Mouse (Mus musculus): ENCODE data around the gene Mettl21a. TPM values are rescaled to one million over a fixed set of nuclear protein-coding genes. Genes with fewer than 3 reads are reported as not detected.
"Not testable (repeated sequence)": the region's sequence is repeated elsewhere in the genome, so short reads cannot be mapped to it uniquely, and the experiment has no call there.

Mettl21a gene
- total RNA-seq, 4 experiments from 2014 or later: 9.6 to 16.5 (median 10.3) TPM

GRCm38 (mm10) chr1:64614801-64615345, 2.2 kb downstream of the Mettl21a start:
- no peak for DNase-seq (ENCODE audit: low spot score in 2 of 2)

- DNase-seq (ENCODE audit: low spot score in 2 of 2): no peak
Observed at GRCm38 (mm10) chr1:64614311-64614710, 2.7 kb downstream of the Mettl21a start.

DNA sequence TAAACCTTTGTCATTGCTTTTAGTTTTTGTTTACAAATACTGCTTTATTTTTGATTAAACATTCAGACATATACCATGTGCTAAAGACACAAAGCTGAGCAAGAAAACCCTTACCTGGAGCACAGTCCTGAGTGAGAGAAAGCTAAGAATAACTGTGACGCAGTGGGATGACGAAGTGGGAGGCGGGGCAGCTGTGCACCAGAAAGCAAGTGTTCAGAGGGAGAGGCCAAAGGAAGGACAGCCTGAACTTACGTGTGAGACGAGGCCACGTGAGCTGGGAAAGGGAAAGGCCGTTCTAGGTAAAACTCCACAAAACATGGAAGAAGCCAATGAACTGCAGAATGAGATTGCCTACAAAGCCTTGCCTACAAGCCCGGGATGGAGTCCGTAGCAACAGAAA, 7.1 kb downstream of the Mettl21a start:
- DNase-seq (ENCODE audit: low spot score in 2 of 2): no peak

GRCm38 (mm10) chr1:64609145-64609544, 7.9 kb downstream of the Mettl21a start:
- DNase-seq (ENCODE audit: low spot score in 2 of 2): no peak

- DNase-seq (ENCODE audit: low spot score in 2 of 2): no peak
Observed at GRCm38 (mm10) chr1:64603381-64603780, 13.7 kb downstream of the Mettl21a start.

DNA sequence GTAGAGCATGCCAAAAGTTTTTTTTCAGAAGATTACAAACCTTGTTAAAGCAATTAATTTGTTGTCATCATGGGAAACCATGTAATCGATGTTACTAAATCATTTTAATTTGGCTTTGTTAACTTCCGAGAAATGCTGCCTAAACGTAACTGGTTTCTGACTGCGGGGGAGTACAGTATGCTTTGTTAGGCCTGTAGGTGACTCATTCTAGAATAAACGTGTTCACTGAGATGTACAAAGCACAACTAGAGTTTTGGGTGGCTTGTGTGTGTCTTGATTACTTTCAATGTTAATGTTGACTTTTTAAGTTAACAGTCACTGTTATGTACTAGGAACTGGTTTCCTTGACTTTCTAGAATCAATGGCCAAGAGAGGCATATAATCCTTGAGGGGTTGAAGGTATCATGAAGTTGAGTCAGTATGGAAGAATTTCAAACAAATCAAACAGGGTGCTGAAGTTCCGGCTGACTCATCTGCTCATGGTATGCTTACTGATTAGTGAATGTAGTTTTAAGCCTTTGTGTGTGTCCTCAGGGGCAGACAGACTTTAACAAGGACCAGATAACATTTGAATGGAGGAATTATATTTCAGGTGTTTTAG, 15.7 kb downstream of the Mettl21a start:
- no peak for DNase-seq (ENCODE audit: low spot score in 2 of 2)

DNA sequence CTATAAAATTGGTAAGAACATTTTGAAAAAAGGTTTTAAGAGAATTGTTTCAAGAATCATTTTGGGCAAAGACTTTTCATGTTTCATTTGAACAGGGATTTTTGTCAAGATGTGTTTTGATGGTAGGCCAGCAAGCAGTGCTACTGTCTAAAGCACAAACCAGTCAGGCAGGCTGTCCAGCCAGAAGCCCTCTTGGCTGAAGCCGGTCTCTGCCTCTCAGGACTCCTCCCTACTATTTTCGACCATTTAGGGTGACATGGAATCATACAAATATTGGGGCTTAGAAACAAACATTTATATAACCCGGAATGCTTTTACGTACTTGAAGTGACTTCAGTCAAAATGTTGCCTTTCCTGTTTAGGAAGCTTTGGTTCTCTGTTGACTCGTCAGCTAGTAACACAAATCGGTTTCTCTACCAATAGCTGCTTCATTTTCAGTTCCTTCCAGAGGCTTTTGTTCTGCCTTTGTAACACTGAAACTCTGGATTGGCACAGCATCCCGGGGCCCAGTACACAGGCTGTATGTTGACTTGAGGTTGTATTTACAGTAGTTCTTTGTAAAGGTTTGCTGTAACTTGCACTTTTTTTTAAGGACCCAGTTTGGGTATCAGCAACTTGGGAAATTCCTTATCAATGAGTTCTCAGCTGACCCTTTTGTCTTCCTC, 16.5 kb downstream of the Mettl21a start:
- no peak for DNase-seq (ENCODE audit: low spot score in 2 of 2)

GRCm38 (mm10) chr1:64598926-64599325, 18.1 kb downstream of the Mettl21a start:
- DNase-seq (ENCODE audit: low spot score in 2 of 2): no peak

DNA sequence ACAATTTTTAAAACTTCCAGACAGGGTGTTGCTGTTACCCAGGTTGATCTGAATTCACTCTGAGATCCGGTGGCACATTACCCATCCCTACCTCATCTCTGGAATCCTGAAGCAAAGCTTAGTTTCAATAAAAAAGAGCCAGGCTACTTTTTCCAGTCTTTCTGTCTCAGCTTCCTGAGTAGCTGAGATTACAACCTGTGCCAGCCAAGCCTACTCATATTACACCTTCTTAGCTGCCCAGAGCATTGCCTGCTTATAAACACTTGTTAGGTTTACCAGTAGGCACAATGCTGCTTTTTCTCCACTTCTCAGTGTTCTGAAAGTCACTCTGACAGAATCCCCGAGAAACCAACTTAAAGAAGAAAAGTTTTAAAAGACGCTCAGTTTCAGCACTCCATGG, 38.2 kb downstream of the Mettl21a start:
- no peak for DNase-seq (ENCODE audit: low spot score in 2 of 2)

GRCm38 (mm10) chr1:64577911-64578310, 39.1 kb downstream of the Mettl21a start:
- not testable (repeated sequence) for DNase-seq (ENCODE audit: low spot score in 2 of 2)

DNA sequence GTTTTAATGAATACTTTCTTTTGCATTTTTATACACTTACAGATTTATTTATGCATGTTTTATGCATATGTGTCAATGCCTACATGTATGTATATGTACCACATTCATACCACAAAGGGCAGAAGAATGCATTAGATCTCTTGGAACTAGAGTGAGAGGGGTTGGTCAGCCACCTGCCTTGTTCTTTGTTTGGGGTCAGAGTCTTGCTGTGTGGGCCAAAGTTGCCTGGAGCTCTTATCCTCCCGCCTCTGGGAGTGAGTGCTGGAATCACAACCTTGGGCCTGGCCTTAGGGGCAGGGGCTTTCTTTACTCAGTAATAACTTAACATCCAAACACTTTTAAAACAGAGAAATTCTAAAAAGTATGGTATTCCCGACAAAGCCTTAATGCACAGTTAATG, 40.3 kb downstream of the Mettl21a start:
- no peak for DNase-seq (ENCODE audit: low spot score in 2 of 2)

DNA sequence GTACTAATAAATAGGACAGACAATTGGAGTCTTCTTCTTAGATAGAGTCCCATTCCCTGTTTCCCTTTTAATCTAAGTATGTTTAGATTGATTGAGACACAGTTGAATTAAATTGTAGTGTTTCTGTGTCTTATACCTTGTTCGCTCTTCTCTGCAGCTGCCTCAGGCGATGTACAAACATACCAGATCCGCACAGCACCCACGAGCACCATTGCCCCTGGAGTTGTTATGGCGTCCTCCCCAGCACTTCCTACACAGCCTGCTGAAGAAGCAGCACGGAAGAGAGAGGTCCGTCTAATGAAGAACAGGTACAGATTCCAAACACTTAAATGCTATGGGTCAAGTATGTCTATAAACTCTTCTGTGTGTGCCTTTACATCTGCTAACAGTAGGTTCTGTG, 41.0 kb downstream of the Mettl21a start:
- no peak for DNase-seq (ENCODE audit: low spot score in 2 of 2)

GRCm38 (mm10) chr1:64568206-64568605, 48.8 kb downstream of the Mettl21a start:
- DNase-seq (ENCODE audit: low spot score in 2 of 2): no peak

DNA sequence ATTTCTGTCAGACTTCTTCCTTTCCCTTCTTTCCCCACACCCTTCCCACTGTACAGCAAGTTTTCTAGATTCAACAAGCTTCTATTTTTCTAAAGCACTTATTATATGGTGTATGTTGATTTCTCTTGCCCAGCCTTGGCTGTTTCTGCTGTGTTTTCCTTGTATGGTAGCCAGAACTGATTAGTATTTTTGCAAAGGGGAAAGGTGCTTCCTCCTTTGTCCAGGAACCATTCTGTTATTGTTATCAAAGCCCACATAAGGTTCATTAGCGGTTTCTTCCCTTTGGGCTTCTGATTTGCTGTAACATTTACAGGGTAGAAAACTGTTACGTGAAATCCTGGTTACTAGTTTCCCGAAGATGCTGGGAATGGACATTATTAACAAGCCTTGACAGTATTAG, 56.9 kb downstream of the Mettl21a start:
- DNase-seq (ENCODE audit: low spot score in 2 of 2): no peak

Other genes starting within 250 kb of the Mettl21a start
- 10 to 100 TPM; 47.2 to 53.3 (median 49.0) TPM for gene Creb1, start 84.6 kb downstream of the Mettl21a start, total RNA-seq (2022)
- gene Ccnyl1, start 73.2 kb upstream of the Mettl21a start, total RNA-seq (2022): 10 to 100 TPM; 16.3 to 21.0 (median 19.7) TPM
- 1 to 10 TPM; 2.2 to 2.8 (median 2.6) TPM for gene Fzd5, start 120.5 kb upstream of the Mettl21a start, total RNA-seq (2022)